Mouse (Mus musculus) midbrain, embryonic 15.5 days (tissue): Measurements from ENCODE around the gene Gm12216. TPM values are rescaled to one million over a fixed set of nuclear protein-coding genes. Genes with fewer than 3 reads are reported as not detected.
A peak's percentile ranks its signal among the peaks of the same experiment; 100 is the strongest.
"Not testable (repeated sequence)": the region's sequence is repeated elsewhere in the genome, so short reads cannot be mapped to it uniquely, and the experiment has no call there.

ENCODE experiments used
- ATAC-seq: fragments of 200-750 bp; cut with Nextera tagmentation; replicated peaks from 2 replicates; pipeline ENCODE4 v1.8.0; 2017; ENCODE audit warnings: moderate TSS enrichment
- H3K27ac ChIP-seq: fragments of 300-500 bp; sonication (generic); 2 replicates; pipeline ENCODE4 v1.5.1; 2015; ENCODE audit warnings: mild to moderate bottlenecking, inconsistent platforms
- H3K27me3 ChIP-seq: fragments of 300-500 bp; sonication (generic); replicated peaks from 2 replicates; pipeline ENCODE4 v1.6.1; 2015; ENCODE audit warnings: inconsistent platforms
- H3K36me3 ChIP-seq: fragments of 300-500 bp; sonication (generic); replicated peaks from 2 replicates; pipeline ENCODE4 v1.6.1; 2015; ENCODE audit warnings: inconsistent platforms
- H3K4me1 ChIP-seq: fragments of 300-500 bp; sonication (generic); 2 replicates; pipeline ENCODE4 v1.6.1; 2015; ENCODE audit warnings: inconsistent platforms
- H3K4me2 ChIP-seq: fragments of 300-500 bp; sonication (generic); 2 replicates; pipeline ENCODE4 v1.6.1; 2015; ENCODE audit warnings: inconsistent platforms, mild to moderate bottlenecking, moderate library complexity
- H3K4me3 ChIP-seq: fragments of 300-500 bp; sonication (generic); 2 replicates; pipeline ENCODE4 v1.5.1; 2015; ENCODE audit warnings: mild to moderate bottlenecking, inconsistent platforms
- H3K9ac ChIP-seq: fragments of 300-500 bp; sonication (generic); 2 replicates; pipeline ENCODE4 v1.6.1; 2015; ENCODE audit warnings: mild to moderate bottlenecking, inconsistent platforms
- H3K9me3 ChIP-seq: fragments of 300-500 bp; sonication (generic); 2 replicates; pipeline ENCODE4 v1.6.1; 2016; ENCODE audit warnings: inconsistent platforms
- WGBS: fragments of 180-500 bp; shearing (Covaris S2); methylation state at CpG from one replicate; pipeline ENCODE4 v1.1.7; 2015; ENCODE audit warnings: mixed read lengths; 5-methylcytosine and 5-hydroxymethylcytosine counted together
- polyA plus RNA-seq: library from polyadenylated mRNA; unstranded; fragments of >200 nt; fragmentation: Nextera tagmentation; extraction: Ambion mirVana; gene quantifications from 2 replicates; pipeline ENCODE4 v1.2.1, GENCODE M21; 2015

Gm12216 gene
- polyA plus RNA-seq, 1 experiment from 2014 or later = 0.26 TPM

DNA sequence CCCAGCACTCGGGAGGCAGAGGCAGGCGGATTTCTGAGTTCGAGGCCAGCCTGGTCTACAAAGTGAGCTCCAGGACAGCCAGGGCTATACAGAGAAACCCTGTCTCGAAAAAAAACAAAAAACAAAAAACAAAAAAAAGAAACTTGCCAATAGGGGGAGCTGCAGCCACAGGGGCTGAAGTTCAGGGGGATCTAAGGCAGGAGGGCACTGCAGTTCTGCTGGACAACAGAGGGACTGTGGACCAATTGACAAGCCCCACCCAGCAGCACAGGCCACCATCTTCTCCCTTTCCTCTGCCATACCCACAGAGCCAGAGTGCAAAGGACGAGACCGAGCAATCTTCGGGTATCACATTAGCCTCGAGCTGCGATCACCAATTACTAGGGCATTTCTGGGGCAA is 101.0 kb downstream of the Gm12216 start:
- not testable (repeated sequence) for H3K27ac ChIP-seq, H3K4me2 ChIP-seq, H3K9me3 ChIP-seq, H3K4me3 ChIP-seq, H3K36me3 ChIP-seq, ATAC-seq, H3K9ac ChIP-seq
- Histone ChIP-seq H3K27me3 (peaks cover 22% of the 10 kb centered on the region), H3K4me1 (peaks cover 12% of the 10 kb centered on the region)
- WGBS = 82% methylated on average over 9 of the region's 9 CpGs

- Histone ChIP-seq H3K4me1 (peaks cover 8% of the 10 kb centered on the region), H3K27me3 (peaks cover 19% of the 10 kb centered on the region), H3K4me2 (no peak overlapping the region), H3K4me3 (no peak overlapping the region), H3K9ac (no peak overlapping the region), H3K9me3 (no peaks in the 10 kb centered on the region), H3K27ac (no peak overlapping the region), H3K36me3 (no peaks in the 10 kb centered on the region)
- no peak for ATAC-seq
- 93% methylated on average over 4 of the region's 4 CpGs for WGBS
Measured at GRCm38 (mm10) chr11:53757612-53758011, 101.4 kb downstream of the Gm12216 start.

- Histone ChIP-seq H3K4me2 (no peak overlapping the region), H3K4me3 (no peak overlapping the region), H3K36me3 (no peaks in the 10 kb centered on the region), H3K27me3 (0 out of 2 replicates have a peak, but pooled peaks cover 3% of the 10 kb centered on the region), H3K4me1 (peaks cover 7% of the 10 kb centered on the region), H3K9me3 (no peaks in the 10 kb centered on the region), H3K9ac (no peak overlapping the region), H3K27ac (no peak overlapping the region)
- ATAC-seq = no peak
- WGBS = 82% methylated on average over 12 of the region's 12 CpGs
Measured at GRCm38 (mm10) chr11:53755011-53755595, 104.0 kb downstream of the Gm12216 start.

DNA sequence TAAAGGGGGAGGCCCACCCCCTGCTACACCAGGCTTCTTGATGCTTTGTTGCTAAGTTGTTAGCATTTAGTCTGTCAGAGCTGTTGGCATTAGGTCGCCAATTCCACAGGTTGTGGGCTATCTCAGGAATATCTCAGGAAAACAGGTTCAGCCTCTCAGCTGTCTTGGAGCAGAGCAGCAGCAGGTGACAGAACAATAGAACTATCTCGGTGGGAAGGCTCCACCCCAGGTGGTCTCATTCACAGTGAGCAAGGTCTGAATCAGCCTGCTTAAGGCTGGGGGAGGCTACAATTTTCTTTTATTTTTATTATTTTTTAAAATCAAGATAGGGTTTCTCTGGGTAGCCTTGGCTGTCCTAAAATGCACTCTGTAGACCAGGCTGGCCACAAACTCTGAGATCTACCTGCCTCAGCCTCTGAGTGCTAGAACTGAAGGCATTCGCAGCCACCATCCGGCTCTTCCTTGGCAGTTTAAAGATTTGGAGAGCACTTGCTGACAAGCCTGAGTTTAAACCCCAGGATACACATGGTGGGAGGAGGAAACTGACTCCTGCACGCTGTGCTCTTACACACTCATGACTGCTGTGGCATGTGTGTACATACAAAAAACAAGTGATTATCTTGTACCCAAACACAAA is 109.2 kb downstream of the Gm12216 start:
- H3K9me3 ChIP-seq = no peaks in the 10 kb centered on the region

DNA sequence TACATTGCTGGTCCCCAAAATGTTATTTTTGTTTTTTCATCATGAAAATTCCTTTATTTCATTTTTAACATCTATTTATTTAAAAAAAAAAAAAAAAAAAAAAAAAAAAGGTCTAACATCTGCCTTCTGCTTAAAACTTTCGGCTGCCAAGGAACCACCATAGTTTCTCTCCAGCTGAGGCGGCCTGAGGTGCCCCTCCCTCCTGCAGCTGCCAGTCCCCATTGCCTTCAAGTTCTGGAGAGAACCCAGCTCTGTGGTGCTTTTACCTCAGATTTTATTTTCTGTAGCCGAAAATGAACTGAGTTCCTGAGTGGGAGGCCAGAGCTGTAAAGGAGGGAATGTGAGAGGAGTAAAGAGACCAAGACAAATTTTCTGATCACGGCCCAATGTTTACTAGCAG is 109.8 kb downstream of the Gm12216 start:
- no peaks in the 10 kb centered on the region for H3K4me1 ChIP-seq
- no peaks in the 10 kb centered on the region for H3K27me3 ChIP-seq
- H3K4me2 ChIP-seq = no peak overlapping the region
- ATAC-seq = no peak
- no peaks in the 10 kb centered on the region for H3K9me3 ChIP-seq
- H3K4me3 ChIP-seq = no peak overlapping the region
- WGBS = 72% methylated on average over 4 of the region's 4 CpGs
- no peaks in the 10 kb centered on the region for H3K36me3 ChIP-seq
- no peak overlapping the region for H3K9ac ChIP-seq
- H3K27ac ChIP-seq = no peak overlapping the region

More for the DNA sequence above, 109.2 kb downstream of the Gm12216 start:
- Histone ChIP-seq H3K4me2 (no peak overlapping the region), H3K4me1 (no peaks in the 10 kb centered on the region), H3K36me3 (no peaks in the 10 kb centered on the region), H3K9ac (no peak overlapping the region), H3K27ac (no peak overlapping the region), H3K27me3 (no peaks in the 10 kb centered on the region), H3K4me3 (no peak overlapping the region)
- no peak for ATAC-seq
- WGBS = 44% methylated on average over 5 of the region's 5 CpGs

DNA sequence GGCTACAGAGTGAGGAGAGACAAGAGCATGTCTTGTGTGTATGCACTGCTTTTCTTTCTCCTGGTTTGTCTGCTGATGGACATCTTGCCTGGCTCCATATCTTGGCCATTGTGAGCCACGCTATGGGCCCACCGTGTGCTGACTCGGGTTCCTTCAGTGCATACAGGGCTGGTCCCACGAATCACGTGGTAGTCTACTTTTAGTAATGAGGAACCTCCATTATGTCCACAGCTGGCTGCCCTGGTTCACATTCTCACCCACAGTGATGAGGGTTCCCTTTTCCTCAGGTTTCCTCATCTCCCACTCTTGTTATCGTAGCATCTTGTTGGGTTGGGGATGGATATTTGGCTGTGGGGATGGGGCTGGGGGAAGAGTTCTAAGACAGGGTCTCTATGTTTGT is 110.4 kb downstream of the Gm12216 start:
- H3K4me2 ChIP-seq = no peak overlapping the region
- ATAC-seq = no peak
- no peak overlapping the region for H3K27ac ChIP-seq
- H3K27me3 ChIP-seq = no peaks in the 10 kb centered on the region
- H3K4me1 ChIP-seq = no peaks in the 10 kb centered on the region
- WGBS = 95% methylated on average over 6 of the region's 6 CpGs
- H3K9me3 ChIP-seq = no peaks in the 10 kb centered on the region
- no peaks in the 10 kb centered on the region for H3K36me3 ChIP-seq
- no peak overlapping the region for H3K4me3 ChIP-seq
- no peak overlapping the region for H3K9ac ChIP-seq

GRCm38 (mm10) chr11:53747985-53748384 is 111.1 kb downstream of the Gm12216 start:
- no peak overlapping the region for H3K9ac ChIP-seq
- ATAC-seq = no peak
- H3K4me3 ChIP-seq = no peak overlapping the region
- no peaks in the 10 kb centered on the region for H3K9me3 ChIP-seq
- H3K27ac ChIP-seq = no peak overlapping the region
- H3K27me3 ChIP-seq = no peaks in the 10 kb centered on the region
- no peaks in the 10 kb centered on the region for H3K36me3 ChIP-seq
- WGBS = 93% methylated on average over 9 of the region's 9 CpGs
- H3K4me2 ChIP-seq = no peak overlapping the region
- H3K4me1 ChIP-seq = no peaks in the 10 kb centered on the region

GRCm38 (mm10) chr11:53745260-53745659 is 113.8 kb downstream of the Gm12216 start:
- Histone ChIP-seq H3K4me3 (no peak overlapping the region), H3K36me3 (no peaks in the 10 kb centered on the region), H3K9ac (no peak overlapping the region), H3K4me1 (no peaks in the 10 kb centered on the region), H3K4me2 (no peak overlapping the region), H3K27me3 (no peaks in the 10 kb centered on the region), H3K27ac (no peak overlapping the region), H3K9me3 (no peaks in the 10 kb centered on the region)
- 98% methylated on average over 2 of the region's 2 CpGs for WGBS
- ATAC-seq = no peak

- Histone ChIP-seq H3K9me3 (no peaks in the 10 kb centered on the region), H3K4me3 (no peak overlapping the region), H3K9ac (no peak overlapping the region), H3K36me3 (no peaks in the 10 kb centered on the region), H3K4me2 (no peak overlapping the region), H3K27ac (no peak overlapping the region), H3K27me3 (no peaks in the 10 kb centered on the region), H3K4me1 (no peaks in the 10 kb centered on the region)
- WGBS = 10% methylated on average over 5 of the region's 5 CpGs
- ATAC-seq = no peak
Measured at GRCm38 (mm10) chr11:53742353-53742752, 116.7 kb downstream of the Gm12216 start.

GRCm38 (mm10) chr11:53737573-53737946 is 121.5 kb downstream of the Gm12216 start:
- no peak overlapping the region for H3K27ac ChIP-seq
- H3K27me3 ChIP-seq = no peaks in the 10 kb centered on the region
- no peak for ATAC-seq
- no peak overlapping the region for H3K4me2 ChIP-seq
- H3K9me3 ChIP-seq = no peaks in the 10 kb centered on the region
- no peak overlapping the region for H3K9ac ChIP-seq
- 34% methylated on average over 6 of the region's 6 CpGs for WGBS
- H3K4me1 ChIP-seq = no peaks in the 10 kb centered on the region
- no peaks in the 10 kb centered on the region for H3K36me3 ChIP-seq
- H3K4me3 ChIP-seq = no peak overlapping the region

- H3K9ac ChIP-seq = no peak overlapping the region
- H3K9me3 ChIP-seq = no peaks in the 10 kb centered on the region
- H3K4me3 ChIP-seq = no peak overlapping the region
- no peak overlapping the region for H3K4me2 ChIP-seq
- no peaks in the 10 kb centered on the region for H3K36me3 ChIP-seq
- 50% methylated on average over 14 of the region's 14 CpGs for WGBS
- peak; percentile 62; the same call in 1 of the 2 replicates for ATAC-seq
- H3K27ac ChIP-seq = no peak overlapping the region
- no peaks in the 10 kb centered on the region for H3K4me1 ChIP-seq
- no peaks in the 10 kb centered on the region for H3K27me3 ChIP-seq
Measured at GRCm38 (mm10) chr11:53736771-53737572, 122.1 kb downstream of the Gm12216 start.

- Histone ChIP-seq H3K9me3 (no peaks in the 10 kb centered on the region), H3K4me1 (no peaks in the 10 kb centered on the region), H3K36me3 (no peaks in the 10 kb centered on the region), H3K4me3 (no peak overlapping the region), H3K27me3 (no peaks in the 10 kb centered on the region), H3K4me2 (peak overlapping the region; percentile 46), H3K9ac (no peak overlapping the region), H3K27ac (no peak overlapping the region)
- 21% methylated on average over 17 of the region's 17 CpGs for WGBS
- ATAC-seq = peak; percentile 84
Measured at GRCm38 (mm10) chr11:53735682-53736245, 123.3 kb downstream of the Gm12216 start.
